Mouse (Mus musculus) right cerebral cortex, postnatal 36 days (tissue): ENCODE results near the gene Ccdc146.

ENCODE experiments used
- DNase-seq, 2 experiments: peaks; one replicate each; pipeline ENCODE4 v3.0.0; 2022; ENCODE audit warnings: low spot score in 2 of 2, mixed read lengths in 1 of 2

The Ccdc146 gene

DNA sequence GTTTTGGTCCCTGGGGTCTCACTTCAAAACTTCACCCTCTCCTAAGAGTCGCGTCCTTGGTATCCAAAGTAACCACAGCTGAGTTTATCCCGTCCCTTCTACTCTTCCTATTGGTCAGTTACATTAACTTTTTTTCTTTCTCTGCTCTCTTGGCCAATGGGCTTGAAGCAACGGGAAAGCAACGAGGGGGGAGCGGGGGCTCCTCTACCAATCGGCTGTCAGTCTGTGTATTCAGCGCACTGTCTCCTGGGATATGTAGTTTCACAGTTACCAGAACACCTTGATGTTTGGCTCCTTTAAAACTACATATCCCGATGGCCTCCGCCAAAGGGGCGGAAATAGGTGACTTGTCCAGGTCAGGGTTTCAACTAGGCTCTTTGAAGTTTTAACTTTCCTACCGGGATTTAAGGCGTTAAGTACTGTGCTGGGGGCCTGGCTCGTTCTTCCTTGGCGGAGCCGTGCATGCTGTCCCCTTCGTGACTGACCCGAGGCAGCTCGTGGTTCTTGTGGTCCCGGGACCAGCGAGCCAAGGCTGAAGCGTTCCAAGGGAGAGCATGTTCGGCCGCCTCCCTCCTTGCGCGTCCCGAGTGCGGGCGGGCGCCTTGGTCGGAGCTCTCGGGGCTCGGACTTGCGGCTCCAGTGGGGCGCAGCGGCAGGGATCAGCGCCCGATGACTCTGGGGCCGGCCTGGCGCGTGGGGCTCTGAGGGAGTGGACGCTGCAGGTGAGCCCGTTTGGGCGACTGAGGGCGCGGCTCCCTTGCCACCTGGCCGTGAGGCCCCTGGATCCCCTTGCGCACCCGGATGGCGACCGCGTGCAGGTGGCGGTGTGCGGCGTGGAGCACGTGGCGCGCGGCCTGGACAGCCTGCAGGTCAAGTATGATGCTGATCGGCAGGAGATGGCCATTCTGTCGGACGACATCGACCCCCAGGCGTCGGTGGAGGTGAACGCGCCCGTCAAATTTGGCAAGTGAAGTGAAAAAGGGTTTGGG lies at the start of gene Ccdc146, which contains the start of gene Fam185a:
Gene Ccdc146 (minus strand): TSS at position 64 of the 989 bp plus-strand sequence.
Gene Fam185a (plus strand): TSS at position 345 of the 989 bp plus-strand sequence.
- DNase-seq, result peak; percentile 94 to 98

- DNase-seq, result no peak
These were observed 43.6 kb upstream of the Ccdc146 start for GRCm38 (mm10) chr5:21468100-21468499.

DNA sequence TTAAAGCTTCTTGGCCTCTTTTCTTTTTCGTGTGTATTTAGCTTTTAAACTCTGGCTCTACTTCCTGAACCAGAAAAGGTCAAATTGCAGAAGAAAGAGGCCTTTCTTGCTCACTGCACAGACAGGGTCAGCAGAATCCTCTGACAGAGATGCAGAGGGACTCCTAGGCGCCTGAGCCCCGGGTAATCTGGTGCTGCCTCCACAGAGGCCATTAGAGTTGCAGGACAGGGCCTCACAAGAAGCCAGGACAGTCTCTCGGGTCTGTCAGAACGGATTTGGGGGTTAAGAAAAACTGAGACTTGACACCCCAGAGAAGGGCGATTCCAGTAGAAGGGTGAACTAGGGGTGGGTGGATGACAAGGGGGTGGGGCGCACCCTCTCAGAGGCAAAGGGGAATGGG lies 42.9 kb upstream of the Ccdc146 start:
- no peak for DNase-seq

GRCm38 (mm10) chr5:21440833-21441530 lies 16.5 kb upstream of the Ccdc146 start:
- DNase-seq, result no peak

GRCm38 (mm10) chr5:21439446-21440110 lies 15.1 kb upstream of the Ccdc146 start:
- DNase-seq, result no peak

- DNase-seq, result no peak
These were observed 14.0 kb upstream of the Ccdc146 start for GRCm38 (mm10) chr5:21438428-21438827.

DNA sequence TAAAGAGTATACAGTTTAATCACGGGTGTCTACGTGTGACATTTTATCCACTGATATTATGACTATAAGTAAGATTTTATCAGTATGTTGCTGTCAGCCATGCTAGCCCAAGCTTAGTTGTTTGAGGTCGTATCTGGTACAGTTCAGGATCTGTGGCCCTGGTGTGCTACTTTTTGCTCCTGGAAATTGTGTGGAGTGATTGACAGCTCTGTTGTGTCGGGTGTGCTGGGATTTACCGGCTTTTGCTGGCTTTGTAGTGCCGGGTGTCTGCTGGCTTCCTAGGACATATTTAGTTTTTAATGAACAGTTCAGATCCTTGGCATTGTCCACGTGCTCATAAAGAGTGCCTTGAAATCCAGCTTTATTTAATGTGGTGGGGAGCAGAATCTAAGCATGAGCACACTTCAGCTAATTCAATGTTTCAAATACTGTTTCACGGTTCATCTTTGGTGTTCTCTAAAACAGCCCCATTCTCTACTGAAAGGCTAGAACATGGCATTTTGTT lies 12.0 kb upstream of the Ccdc146 start:
- no peak for DNase-seq

- DNase-seq, result peak in 1 of 2 experiments; percentile 10
These were observed 9.9 kb upstream of the Ccdc146 start for GRCm38 (mm10) chr5:21434148-21434929.

GRCm38 (mm10) chr5:21426666-21427065 lies 2.2 kb upstream of the Ccdc146 start:
- DNase-seq, result no peak

GRCm38 (mm10) chr5:21420609-21421008 lies 3.9 kb downstream of the Ccdc146 start:
- DNase-seq, result no peak

DNA sequence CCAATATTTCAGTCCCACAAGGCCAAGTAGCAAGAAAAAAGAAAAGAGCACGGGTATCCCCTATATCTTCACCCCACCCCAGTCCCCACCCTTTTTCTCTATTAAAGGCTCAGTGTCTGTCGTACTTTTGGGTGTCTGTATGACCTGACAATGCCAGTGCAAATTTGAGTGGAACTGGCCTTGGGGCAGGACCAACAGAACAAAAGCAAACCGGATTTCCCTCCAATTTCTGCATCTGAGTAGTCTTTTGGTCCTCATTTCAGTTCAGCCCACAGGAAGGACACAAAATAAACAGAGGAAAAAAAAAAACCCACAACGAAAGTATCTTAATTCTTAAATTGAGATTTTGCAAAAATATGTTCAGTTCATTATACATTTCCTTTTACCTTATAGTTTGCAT lies 5.9 kb downstream of the Ccdc146 start:
- no peak for DNase-seq

DNA sequence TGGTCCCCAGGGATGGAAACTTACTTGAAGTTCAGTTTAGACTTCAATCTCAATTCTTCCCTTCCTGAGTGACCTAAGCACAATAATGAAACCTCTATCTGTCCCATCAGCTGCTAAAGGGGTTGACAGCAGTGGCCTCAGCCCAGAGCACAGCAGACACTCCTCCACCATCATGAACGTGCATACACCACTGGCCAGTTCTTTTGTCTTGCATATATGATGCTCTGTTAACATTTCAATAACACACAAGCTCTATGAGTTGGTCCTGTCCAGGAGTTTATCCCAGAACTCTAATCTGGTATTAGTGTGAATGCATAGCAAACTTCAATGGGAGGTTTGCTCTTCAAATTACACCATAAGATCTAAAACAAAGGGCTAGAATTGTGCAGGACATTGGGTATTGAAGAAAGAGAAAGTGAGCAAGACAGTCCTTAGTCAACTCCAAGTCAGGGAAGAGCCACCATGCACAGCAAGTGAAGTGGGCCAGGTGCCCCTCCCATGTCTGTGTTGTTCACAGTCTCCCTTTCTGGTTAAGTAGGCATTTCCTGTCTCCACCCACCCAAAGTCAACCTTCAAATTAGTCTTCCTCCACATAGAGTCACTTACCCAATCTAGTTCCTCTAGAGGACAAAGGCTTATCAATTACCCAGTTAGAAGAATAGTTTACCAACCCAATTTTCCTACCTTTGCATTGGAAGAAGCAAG lies 10.2 kb downstream of the Ccdc146 start:
- no peak for DNase-seq

GRCm38 (mm10) chr5:21413322-21413721 lies 11.2 kb downstream of the Ccdc146 start:
- DNase-seq, result no peak

DNA sequence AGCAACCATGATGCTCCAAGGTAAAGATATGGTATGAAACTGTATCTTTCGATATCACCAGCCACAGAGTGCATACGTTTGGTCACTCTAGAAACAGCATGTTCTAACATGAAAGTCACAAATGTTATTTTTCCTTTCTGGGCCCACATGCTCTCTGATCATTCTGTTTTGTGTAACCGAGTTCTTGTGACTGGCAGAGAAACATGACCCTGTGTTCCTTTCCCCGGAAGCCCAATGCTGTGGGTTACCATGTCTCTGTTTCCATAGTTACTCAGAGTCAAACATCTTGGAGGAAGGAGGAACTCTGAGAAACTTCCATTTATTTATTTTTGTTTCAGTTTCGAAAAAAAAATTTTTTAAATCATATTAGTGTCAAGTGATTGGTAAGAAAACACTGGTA lies 12.4 kb downstream of the Ccdc146 start:
- DNase-seq, result no peak

GRCm38 (mm10) chr5:21411261-21411666 lies 13.2 kb downstream of the Ccdc146 start:
- DNase-seq, result no peak

DNA sequence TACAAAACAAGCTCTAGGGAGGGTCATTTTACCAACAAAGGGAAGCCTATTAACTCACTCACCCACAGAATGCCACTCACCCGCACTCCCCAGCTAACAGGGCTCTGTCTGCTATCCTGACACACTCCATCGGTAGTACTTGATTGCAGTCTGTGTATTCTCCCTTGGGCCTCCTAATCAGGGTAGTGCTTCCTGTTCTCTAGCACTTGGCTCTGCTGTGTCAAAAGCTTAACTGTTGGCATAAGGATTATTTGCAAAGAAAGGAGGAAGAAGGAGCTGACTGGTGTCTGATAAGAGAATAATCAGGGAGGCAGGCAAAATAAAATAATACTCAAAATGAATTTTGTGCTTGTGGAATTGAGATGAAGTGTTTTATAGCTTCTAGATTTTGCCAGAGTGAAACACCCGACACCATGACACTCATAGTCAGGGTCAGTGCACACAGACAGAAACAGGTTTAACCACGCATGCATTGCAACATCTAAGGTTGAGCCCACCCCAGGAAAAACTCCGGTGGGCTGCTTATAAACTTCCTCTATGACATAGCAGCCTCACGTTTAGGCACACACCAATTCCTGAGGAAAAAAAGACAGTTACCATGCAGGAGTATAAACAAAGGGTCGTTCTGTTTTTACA lies 29.2 kb downstream of the Ccdc146 start:
- no peak for DNase-seq

- DNase-seq, result no peak
These were observed 29.9 kb downstream of the Ccdc146 start for GRCm38 (mm10) chr5:21394562-21394961.

- no peak for DNase-seq
These were observed 32.7 kb downstream of the Ccdc146 start for GRCm38 (mm10) chr5:21391616-21392384.

GRCm38 (mm10) chr5:21388855-21389254 lies 35.6 kb downstream of the Ccdc146 start:
- no peak for DNase-seq
